Mouse (Mus musculus): Measurements from ENCODE around the gene Nsun2. TPM values are rescaled to one million over a fixed set of nuclear protein-coding genes. Genes with fewer than 3 reads are reported as not detected.
A peak's percentile ranks its signal among the peaks of the same experiment; 100 is the strongest.

Nsun2 gene
- 130 and 131 TPM in 2 replicates for polyA plus RNA-seq (2016; fragmentation: Nextera tagmentation; extraction: Ambion mirVana)

DNA sequence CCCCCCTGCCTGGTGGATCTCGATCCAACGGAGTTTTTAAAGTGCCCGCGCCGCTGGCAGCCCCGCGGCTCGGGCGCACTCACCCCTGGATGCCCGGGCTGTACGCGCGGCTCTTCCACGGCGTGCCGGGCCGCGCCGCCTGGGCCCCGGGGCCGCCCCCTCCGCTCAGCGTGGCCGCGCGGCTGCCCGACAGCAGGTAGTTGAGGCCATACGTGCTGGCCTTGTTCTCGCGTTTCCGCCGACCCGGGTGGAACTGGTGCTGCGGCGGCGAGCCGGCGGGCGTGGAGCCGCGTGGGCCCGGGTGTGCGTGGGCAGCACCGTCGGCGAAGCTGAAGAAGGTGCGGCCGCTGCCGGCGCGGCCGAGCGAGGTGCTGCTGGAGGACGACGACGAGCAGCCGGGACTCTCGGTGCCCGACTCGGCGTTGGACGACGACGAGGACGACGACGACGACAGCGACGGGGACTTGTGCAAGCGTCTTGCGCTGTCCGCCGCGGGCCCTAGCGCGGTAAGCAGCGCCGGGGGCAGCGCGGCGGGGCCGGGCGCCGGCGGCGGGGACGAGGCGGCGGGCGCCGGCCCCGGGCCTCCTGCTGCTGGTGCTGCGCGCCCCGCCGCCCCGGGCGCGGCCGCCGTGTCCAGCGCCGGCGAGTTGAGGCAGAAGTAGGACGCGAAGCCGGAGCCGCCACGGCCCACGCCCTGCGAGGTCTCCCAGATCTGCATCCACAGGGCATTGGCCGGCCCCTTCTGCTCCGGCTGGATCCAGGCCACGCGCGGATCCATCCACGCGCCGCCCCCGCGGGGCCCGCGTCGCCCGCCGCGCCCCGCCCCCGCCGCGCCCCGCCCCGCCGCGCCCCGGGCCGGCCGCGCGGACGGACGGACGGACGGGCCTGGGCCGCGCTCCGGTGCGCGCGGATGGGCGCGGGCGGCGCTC is at the start of gene Nsun2:
Gene Nsun2, plus strand, starts transcription at position 342 of the 929 bp plus-strand sequence.
- WGBS, result under 1% methylated on average over 123 of the region's 155 CpGs
- H3K4me3 ChIP-seq (replicated peaks), result peak within 1 kb of the TSS; percentile 95
- H3K27me3 ChIP-seq, result no peaks in the 10 kb centered on the region
- H3K36me3 ChIP-seq, result peaks cover 22% of the 10 kb centered on the region
- H3K9ac ChIP-seq (replicated peaks), result peak within 1 kb of the TSS; percentile 87
- peaks cover 50% of the 10 kb centered on the region for H3K4me1 ChIP-seq (replicated peaks)
- peak within 1 kb of the TSS; percentile 96 for H3K4me2 ChIP-seq
- H3K9me3 ChIP-seq, result no peaks in the 10 kb centered on the region
- no peak; the same call in 1 of the 2 replicates for ATAC-seq (ENCODE audit: insufficient number of reproducible peaks, insufficient read depth, low FRiP score, low TSS enrichment, low read depth)
- H3K27ac ChIP-seq, result peak within 1 kb of the TSS; percentile 96

DNA sequence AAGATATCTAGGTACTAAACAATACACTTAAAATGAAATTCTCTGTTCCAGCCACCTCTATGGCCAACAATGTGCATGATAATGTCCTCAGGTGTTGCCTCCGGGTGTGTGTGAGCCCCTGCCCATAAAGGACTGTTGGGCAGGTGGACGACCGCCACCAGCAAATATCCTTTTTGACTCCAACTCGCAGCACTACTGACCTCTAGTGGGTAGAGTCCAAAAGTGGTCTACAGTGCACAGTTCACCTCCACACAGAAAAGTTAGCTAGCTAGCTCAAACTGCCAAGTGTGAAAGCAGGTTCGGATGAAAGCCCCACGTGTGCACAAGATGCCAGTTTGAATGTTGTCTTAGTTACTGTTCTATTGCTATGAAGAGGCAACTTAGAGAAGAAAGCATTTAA is 48.2 kb upstream of the Nsun2 start:
- ATAC-seq (ENCODE audit: insufficient number of reproducible peaks, insufficient read depth, low FRiP score, low TSS enrichment, low read depth), result no peak
- H3K4me1 ChIP-seq (replicated peaks), result peaks cover 25% of the 10 kb centered on the region
- no peaks in the 10 kb centered on the region for H3K9me3 ChIP-seq
- H3K4me3 ChIP-seq (replicated peaks), result no peak overlapping the region
- H3K36me3 ChIP-seq, result no peaks in the 10 kb centered on the region
- 17% methylated on average over 6 of the region's 6 CpGs for WGBS
- peaks cover 90% of the 10 kb centered on the region for H3K27me3 ChIP-seq
- no peak overlapping the region for H3K27ac ChIP-seq
- no peak overlapping the region for H3K9ac ChIP-seq (replicated peaks)
- no peak overlapping the region for H3K4me2 ChIP-seq

DNA sequence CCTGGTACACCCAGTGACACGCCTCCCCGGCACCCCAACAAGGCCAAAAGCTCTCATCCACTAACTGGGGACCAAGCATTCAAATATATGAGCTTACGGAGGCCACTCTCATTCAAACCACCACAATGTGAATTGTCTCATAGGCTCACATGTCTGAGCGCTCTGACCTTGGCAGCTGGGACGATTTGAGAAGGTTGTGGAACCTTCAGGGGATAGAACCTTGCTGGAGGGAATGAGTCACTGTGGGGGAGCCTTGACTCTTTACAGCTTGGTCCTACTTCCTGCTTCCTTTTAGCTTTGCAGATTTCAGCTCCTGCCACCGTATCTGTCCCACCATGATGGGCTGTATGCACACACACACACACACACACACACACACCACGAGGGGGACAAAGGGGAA is 47.7 kb upstream of the Nsun2 start:
- peaks cover 23% of the 10 kb centered on the region for H3K4me1 ChIP-seq (replicated peaks)
- H3K27ac ChIP-seq, result no peak overlapping the region
- WGBS, result 63% methylated on average over 7 of the region's 7 CpGs
- no peak overlapping the region for H3K9ac ChIP-seq (replicated peaks)
- no peak overlapping the region for H3K4me2 ChIP-seq
- no peaks in the 10 kb centered on the region for H3K36me3 ChIP-seq
- no peaks in the 10 kb centered on the region for H3K9me3 ChIP-seq
- no peak overlapping the region for H3K4me3 ChIP-seq (replicated peaks)
- peaks cover 92% of the 10 kb centered on the region for H3K27me3 ChIP-seq
- ATAC-seq (ENCODE audit: insufficient number of reproducible peaks, insufficient read depth, low FRiP score, low TSS enrichment, low read depth), result no peak

DNA sequence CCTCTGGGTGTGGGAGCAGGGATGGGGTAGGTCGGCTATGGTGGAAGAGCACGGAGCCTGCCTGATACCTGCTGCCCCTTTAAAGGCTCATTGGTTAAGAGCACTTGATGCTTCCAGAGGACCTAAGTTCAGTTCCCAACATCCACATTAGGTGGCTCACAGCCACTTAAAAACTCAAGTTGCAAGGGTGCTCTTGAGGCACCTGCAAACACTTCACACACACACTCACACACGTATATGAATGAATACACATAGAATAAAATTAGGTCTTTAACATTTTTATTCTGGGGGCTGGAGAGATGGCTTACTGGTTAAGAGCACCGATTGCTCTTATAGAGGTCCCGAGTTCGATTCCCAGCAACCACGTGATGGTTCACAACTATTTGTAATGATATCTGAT is 46.4 kb upstream of the Nsun2 start:
- Histone ChIP-seq H3K4me2 (no peak overlapping the region), H3K27ac (no peak overlapping the region), H3K4me3 (replicated peaks) (no peak overlapping the region), H3K9me3 (no peaks in the 10 kb centered on the region), H3K4me1 (replicated peaks) (peaks cover 19% of the 10 kb centered on the region), H3K9ac (replicated peaks) (no peak overlapping the region), H3K36me3 (no peaks in the 10 kb centered on the region), H3K27me3 (peaks cover 80% of the 10 kb centered on the region)
- ATAC-seq (ENCODE audit: insufficient number of reproducible peaks, insufficient read depth, low FRiP score, low TSS enrichment, low read depth), result no peak
- 79% methylated on average over 7 of the region's 7 CpGs for WGBS

DNA sequence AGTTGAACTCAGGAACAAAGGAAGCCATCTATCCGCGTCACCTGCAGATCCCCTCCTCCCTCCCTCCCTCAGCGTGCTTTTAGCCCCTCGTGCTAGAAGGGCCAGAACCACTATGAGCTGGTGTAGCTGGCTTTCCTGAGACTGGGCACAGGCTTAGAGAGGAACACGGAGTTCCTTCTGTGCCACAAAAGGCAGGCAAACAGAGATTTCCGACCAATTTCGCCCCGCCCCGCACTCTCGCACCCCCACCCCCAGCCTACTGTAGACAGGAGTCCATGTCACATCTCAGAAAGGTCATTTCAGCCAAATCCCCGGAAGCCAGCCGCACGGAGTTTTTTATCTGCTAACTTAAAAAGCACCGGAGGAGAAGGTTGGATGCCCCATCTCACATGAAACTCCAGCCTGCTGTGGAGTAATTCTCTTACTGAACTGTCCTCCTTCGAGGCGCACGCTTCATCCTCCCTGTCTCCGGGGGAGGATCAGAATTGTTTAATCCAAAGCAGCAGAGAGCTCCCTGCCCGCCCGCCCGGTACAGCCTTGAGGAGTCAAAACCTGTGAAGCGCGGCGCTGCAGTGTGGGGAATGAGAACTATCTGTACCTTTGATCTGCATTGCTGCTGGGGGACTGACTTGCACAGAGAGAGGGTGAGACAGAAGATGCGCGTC is 45.8 kb upstream of the Nsun2 start:
- Histone ChIP-seq H3K27me3 (peaks cover 74% of the 10 kb centered on the region), H3K27ac (no peak overlapping the region), H3K9me3 (no peaks in the 10 kb centered on the region), H3K4me2 (peak overlapping the region; percentile 53), H3K4me1 (replicated peaks) (peaks cover 22% of the 10 kb centered on the region), H3K4me3 (replicated peaks) (peak overlapping the region; percentile 25), H3K36me3 (no peaks in the 10 kb centered on the region), H3K9ac (replicated peaks) (no peak overlapping the region; the same call in 1 of the 2 replicates)
- WGBS, result 2% methylated on average over 26 of the region's 26 CpGs
- ATAC-seq (ENCODE audit: insufficient number of reproducible peaks, insufficient read depth, low FRiP score, low TSS enrichment, low read depth), result no peak

DNA sequence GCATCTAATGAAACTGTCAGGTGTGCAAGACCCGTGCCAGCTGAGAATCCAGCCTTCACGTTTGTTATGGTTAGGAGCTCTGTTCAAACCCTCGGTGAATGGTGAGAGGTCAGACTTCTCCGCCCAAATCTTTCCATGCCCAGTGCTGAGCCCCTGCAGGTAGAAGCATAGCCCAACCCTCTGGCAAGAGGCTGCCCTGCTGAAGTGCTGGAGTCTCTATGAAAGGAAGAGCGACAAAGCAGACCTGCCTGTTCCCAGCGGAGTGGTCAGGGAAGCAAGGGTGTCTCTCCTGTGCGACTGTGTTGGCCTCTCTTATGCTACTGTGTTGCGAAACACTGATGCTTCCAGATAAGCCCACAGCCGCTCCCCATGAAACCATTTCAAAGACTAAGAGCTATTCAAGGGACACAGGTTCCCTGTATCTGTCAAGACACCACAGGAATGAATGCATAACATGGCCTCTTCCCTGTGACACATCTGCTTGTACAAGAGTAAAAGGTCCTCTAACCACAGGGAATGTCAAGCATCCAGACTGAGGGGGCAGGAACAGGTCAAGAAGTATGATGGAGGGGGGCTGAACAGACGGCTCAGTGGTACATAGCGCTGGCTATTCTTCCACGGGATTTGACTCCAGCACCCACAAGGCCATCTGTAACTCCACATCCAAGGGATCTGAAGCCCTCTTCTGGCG is 44.8 kb upstream of the Nsun2 start:
- Histone ChIP-seq H3K27ac (no peak overlapping the region), H3K9ac (replicated peaks) (no peak overlapping the region), H3K4me1 (replicated peaks) (peaks cover 22% of the 10 kb centered on the region), H3K27me3 (peaks cover 64% of the 10 kb centered on the region), H3K9me3 (no peaks in the 10 kb centered on the region), H3K36me3 (no peaks in the 10 kb centered on the region), H3K4me3 (replicated peaks) (no peak overlapping the region), H3K4me2 (peak overlapping the region; percentile 53)
- WGBS, result 43% methylated on average over 13 of the region's 13 CpGs
- no peak for ATAC-seq (ENCODE audit: insufficient number of reproducible peaks, insufficient read depth, low FRiP score, low TSS enrichment, low read depth)

DNA sequence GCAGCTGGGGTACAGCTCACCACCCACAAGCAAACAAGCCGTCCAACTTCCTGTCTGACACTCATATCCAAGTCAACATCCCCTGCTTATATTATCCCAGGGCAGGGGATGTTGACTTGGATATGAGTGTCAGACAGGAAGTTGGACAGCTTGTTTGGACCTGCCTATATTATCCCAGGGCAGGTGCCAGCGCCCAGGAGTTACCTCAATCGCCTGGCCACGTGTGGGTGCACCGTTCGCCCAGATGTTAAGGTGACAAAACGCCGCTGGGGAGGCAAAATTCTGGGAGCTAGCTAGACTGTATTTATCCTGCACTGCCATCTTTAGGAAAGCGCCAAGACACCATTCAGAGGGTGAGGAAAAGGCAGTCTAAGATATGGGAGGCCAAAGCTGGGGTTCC is 43.8 kb upstream of the Nsun2 start:
- H3K4me1 ChIP-seq (replicated peaks), result peaks cover 22% of the 10 kb centered on the region

DNA sequence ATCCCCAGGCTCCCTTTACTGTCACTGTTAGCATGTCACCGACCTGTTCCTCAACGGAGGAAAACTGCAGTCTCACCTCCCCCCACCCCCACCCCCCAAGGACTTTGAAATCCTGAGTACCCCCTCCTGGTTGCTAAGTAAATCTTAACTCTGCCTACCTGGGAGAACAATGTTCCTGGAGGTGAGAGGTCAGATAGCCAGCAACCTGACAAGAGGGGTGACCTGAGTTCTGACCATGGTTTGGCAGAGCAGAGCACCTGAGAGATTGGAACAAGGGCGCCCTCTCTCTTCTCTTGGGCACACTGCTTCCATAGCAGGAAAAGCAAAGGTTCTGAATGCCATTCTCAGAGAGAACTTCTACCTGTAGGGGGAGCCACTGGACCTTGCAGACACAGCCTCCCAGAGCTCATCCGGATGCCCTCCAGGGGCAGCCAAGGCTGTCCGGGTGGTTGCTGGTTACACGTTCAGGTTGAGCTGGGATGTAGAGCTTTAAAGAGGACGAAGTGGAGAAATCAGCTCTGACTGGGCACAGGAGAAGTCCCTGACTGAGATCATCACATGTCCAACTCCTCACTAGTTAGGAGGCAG is 40.6 kb upstream of the Nsun2 start:
- Histone ChIP-seq H3K27me3 (peaks cover 30% of the 10 kb centered on the region), H3K9ac (replicated peaks) (no peak overlapping the region), H3K4me1 (replicated peaks) (peaks cover 21% of the 10 kb centered on the region), H3K36me3 (peaks cover 22% of the 10 kb centered on the region), H3K9me3 (no peaks in the 10 kb centered on the region), H3K4me3 (replicated peaks) (no peak overlapping the region), H3K4me2 (no peak overlapping the region), H3K27ac (no peak overlapping the region)
- WGBS, result 27% methylated on average over 7 of the region's 7 CpGs
- ATAC-seq (ENCODE audit: insufficient number of reproducible peaks, insufficient read depth, low FRiP score, low TSS enrichment, low read depth), result no peak

More for the DNA sequence above, 43.8 kb upstream of the Nsun2 start:
- peaks cover 56% of the 10 kb centered on the region for H3K27me3 ChIP-seq
- no peak overlapping the region for H3K4me2 ChIP-seq
- no peak for ATAC-seq (ENCODE audit: insufficient number of reproducible peaks, insufficient read depth, low FRiP score, low TSS enrichment, low read depth)
- H3K9me3 ChIP-seq, result no peaks in the 10 kb centered on the region
- H3K27ac ChIP-seq, result no peak overlapping the region
- no peaks in the 10 kb centered on the region for H3K36me3 ChIP-seq
- 79% methylated on average over 9 of the region's 9 CpGs for WGBS
- H3K4me3 ChIP-seq (replicated peaks), result no peak overlapping the region
- no peak overlapping the region for H3K9ac ChIP-seq (replicated peaks)

DNA sequence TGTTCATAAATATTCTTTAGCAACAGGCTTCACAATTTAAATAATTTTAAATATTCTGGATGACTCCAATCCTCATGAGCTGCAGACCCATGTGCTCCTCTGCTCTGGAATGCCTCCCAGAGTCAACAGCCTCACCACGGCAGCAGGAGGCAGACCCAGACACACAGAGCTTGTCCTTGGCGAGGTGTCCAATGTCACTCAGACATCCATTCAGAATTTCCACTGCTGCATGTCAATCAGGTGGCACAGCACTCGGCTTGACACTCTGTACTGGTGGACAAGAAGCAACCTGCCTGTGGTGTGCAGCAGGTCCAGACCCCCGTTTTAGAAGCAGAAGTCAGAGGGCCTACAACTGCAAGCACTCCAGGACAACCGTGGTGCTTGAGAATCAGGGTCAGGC is 35.3 kb upstream of the Nsun2 start:
- Histone ChIP-seq H3K9me3 (no peaks in the 10 kb centered on the region), H3K4me3 (replicated peaks) (no peak overlapping the region), H3K36me3 (peaks cover 75% of the 10 kb centered on the region), H3K4me2 (no peak overlapping the region), H3K27me3 (no peaks in the 10 kb centered on the region), H3K27ac (no peak overlapping the region), H3K9ac (replicated peaks) (no peak overlapping the region), H3K4me1 (replicated peaks) (no peaks in the 10 kb centered on the region)
- 82% methylated on average over 5 of the region's 5 CpGs for WGBS
- ATAC-seq (ENCODE audit: insufficient number of reproducible peaks, insufficient read depth, low FRiP score, low TSS enrichment, low read depth), result no peak

DNA sequence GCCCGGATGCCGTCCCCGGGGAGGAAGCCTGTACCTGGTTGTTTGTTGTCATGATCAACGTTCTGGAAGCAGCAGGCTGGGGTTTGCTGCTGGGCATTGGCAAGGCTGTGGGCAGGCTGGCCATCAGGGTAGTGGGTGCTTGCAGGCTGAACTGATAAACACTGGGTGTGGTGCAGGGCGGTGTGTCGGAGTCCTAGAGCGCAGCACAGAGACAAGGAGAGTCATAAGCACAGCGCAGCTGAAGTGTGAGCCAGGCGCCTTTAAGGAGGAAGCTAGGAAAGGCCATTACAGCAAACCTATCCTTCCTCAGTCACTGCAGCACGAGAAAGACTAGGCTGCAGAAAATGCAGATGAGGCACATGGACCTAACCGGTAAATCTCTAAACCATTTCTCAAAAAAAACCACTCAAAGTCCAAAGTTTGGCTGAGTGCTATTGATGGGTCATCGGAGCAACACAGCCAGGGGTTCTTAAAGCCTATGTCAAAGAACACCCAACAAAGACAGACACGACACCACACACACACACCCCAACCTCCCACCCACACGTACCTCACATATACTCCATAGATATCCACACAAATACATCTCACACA is 31.3 kb upstream of the Nsun2 start:
- no peaks in the 10 kb centered on the region for H3K4me1 ChIP-seq (replicated peaks)
- H3K36me3 ChIP-seq, result peaks cover 100% of the 10 kb centered on the region
- WGBS, result 94% methylated on average over 14 of the region's 14 CpGs
- no peaks in the 10 kb centered on the region for H3K27me3 ChIP-seq
- no peak overlapping the region for H3K9ac ChIP-seq (replicated peaks)
- H3K4me3 ChIP-seq (replicated peaks), result no peak overlapping the region
- no peak overlapping the region for H3K4me2 ChIP-seq
- 0 out of 2 replicates have a peak, but pooled peaks have one; percentile 28 for ATAC-seq (ENCODE audit: insufficient number of reproducible peaks, insufficient read depth, low FRiP score, low TSS enrichment, low read depth)
- H3K27ac ChIP-seq, result no peak overlapping the region
- no peaks in the 10 kb centered on the region for H3K9me3 ChIP-seq

Measured in limb, embryonic 12.5 days (tissue).